ENCODE assay signal across 8 mouse cellular contexts in the genomic region with DNA sequence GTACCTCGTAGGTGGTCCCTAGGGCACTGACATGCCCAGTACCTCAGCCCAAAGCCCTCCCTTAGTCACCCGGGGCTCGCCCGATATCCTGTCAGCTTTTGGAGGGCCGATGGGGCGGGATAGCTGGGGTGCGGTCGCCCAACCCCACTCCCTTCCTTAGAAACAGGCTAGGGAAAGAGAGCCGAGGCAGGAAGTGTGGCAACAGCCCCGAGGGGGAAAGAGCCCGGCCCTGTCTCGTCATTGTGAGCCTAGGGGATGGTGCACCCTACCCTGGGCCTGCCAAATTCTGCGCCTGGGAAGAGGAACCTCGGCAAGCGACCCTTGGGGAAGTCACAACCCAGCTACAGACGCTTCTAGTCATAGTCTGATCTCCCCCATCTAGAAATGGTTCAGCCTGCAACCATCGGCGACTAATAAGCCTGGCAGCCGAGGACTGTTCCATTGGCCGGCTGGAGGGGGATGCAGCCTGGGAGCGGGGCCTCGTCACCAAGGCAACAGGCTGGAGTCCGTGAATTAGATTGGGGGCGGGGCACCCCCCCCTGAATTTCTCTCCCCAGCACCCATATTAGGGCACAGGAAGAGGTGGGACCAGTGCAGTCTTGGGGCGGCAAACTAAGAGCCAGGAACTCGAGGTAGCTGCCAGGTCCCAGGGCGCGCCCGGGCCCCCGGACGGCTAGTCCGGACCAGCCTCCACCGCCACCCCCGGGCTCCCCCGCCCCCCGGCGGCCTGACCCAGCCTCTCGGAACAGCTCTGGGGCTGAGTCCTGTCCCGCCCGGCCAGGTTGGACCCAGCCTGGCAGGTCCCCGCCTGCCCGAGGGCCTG. TPM values are rescaled to one million over a fixed set of nuclear protein-coding genes. Genes with fewer than 3 reads are reported as not detected.
DNase-seq lines count a peak whose midpoint lies in the region; ATAC-seq lines count a peak whose summit lies in the region.

No protein-coding gene starts in this region.

- peak; percentile 23; the same call in 1 of the 2 replicates for ATAC-seq in hindbrain, embryonic 11.5 days (ENCODE audit: low FRiP score)

- H3K4me1 ChIP-seq in hindbrain, embryonic 11.5 days (replicated peaks; ENCODE audit: control insufficient read depth, insufficient read depth, low read length) = peaks cover 27% of the 10 kb centered on the region

- peaks cover 47% of the 10 kb centered on the region for H3K27me3 ChIP-seq in hindbrain, embryonic 11.5 days (ENCODE audit: control insufficient read depth, insufficient read depth, low read length)

- H3K4me2 ChIP-seq in hindbrain, embryonic 11.5 days (replicated peaks; ENCODE audit: low read depth, low read length) = peak overlapping the region; percentile 83

- no peaks in the 10 kb centered on the region for H3K36me3 ChIP-seq in hindbrain, embryonic 11.5 days (ENCODE audit: control insufficient read depth, insufficient read depth, low read length)

- peak; percentile 99 for DNase-seq in Muller cell, postnatal 12 days (ENCODE audit: inconsistent ontology term)
- DNase-seq in cerebellum, adult 9-11 months = peak; percentile 91
- DNase-seq in frontal cortex, adult 2 months (ENCODE audit: extremely low spot score in 1 of 2, low spot score in 1 of 2) = peak; percentile 86 to 95
- peak; percentile 86 for DNase-seq in hindbrain, embryonic 11.5 days (ENCODE audit: low spot score)
- DNase-seq in layer of hippocampus, postnatal 14 days (ENCODE audit: low spot score in 2 of 2) = peak; percentile 88 to 95
- peak; percentile 97 for DNase-seq in lung, postnatal 10 days
- DNase-seq in ovary, postnatal 14 days (ENCODE audit: low spot score) = peak; percentile 79
- DNase-seq in thymus, postnatal 14 days = peak; percentile 82

- no peak overlapping the region for H3K27ac ChIP-seq in hindbrain, embryonic 11.5 days (ENCODE audit: low read depth, low read length)

- no peaks in the 10 kb centered on the region for H3K9me3 ChIP-seq in hindbrain, embryonic 11.5 days (ENCODE audit: control insufficient read depth, low read length)

- peak overlapping the region; percentile 29 for H3K4me3 ChIP-seq in hindbrain, embryonic 11.5 days (ENCODE audit: low read depth, low read length)

- WGBS in hindbrain, embryonic 11.5 days = 1% methylated on average over 32 of the region's 42 CpGs

- H3K9ac ChIP-seq in hindbrain, embryonic 11.5 days (ENCODE audit: low read depth, low read length) = peak overlapping the region; percentile 25; the same call in 1 of the 2 replicates

RNA-seq across cellular contexts. Expression of a gene that starts 1.3 kb away (rescaled TPM):
- polyA plus RNA-seq in frontal cortex, adult 2 months (2012; rRNA removed) = 52.0 and 106 TPM in 2 replicates
- 6.2 and 6.4 TPM in 2 replicates for polyA plus RNA-seq in hindbrain, embryonic 11.5 days (2014; fragmentation: Nextera tagmentation; extraction: Ambion mirVana)
- 10 to 100 TPM; 45.5 to 54.7 TPM for total RNA-seq in layer of hippocampus, postnatal 14 days (2021)

RNA-seq across cellular contexts. Expression of a gene that starts 10.2 kb away (rescaled TPM):
- 37.5 and 39.7 TPM in 2 replicates for polyA plus RNA-seq in frontal cortex, adult 2 months (2012; rRNA removed)
- polyA plus RNA-seq in hindbrain, embryonic 11.5 days (2014; fragmentation: Nextera tagmentation; extraction: Ambion mirVana) = 98.5 and 104 TPM in 2 replicates
- total RNA-seq in layer of hippocampus, postnatal 14 days (2021) = 10 to 100 TPM; 34.3 to 34.4 TPM

RNA-seq across cellular contexts. Expression of a gene that starts 10.4 kb away (rescaled TPM):
- polyA plus RNA-seq in frontal cortex, adult 2 months (2012; rRNA removed) = 318 and 332 TPM in 2 replicates
- 1,367 and 1,409 TPM in 2 replicates for polyA plus RNA-seq in hindbrain, embryonic 11.5 days (2014; fragmentation: Nextera tagmentation; extraction: Ambion mirVana)
- 100 to 1,000 TPM; 417 to 431 TPM for total RNA-seq in layer of hippocampus, postnatal 14 days (2021)

RNA-seq across cellular contexts. Expression of a gene that starts 10.6 kb away (rescaled TPM):
- polyA plus RNA-seq in frontal cortex, adult 2 months (2012; rRNA removed) = not detected in 2 replicates
- polyA plus RNA-seq in hindbrain, embryonic 11.5 days (2014; fragmentation: Nextera tagmentation; extraction: Ambion mirVana) = not detected in 2 replicates
- total RNA-seq in layer of hippocampus, postnatal 14 days (2021) = not detected

RNA-seq across cellular contexts. Expression of a gene that starts 10.6 kb away (rescaled TPM):
- polyA plus RNA-seq in frontal cortex, adult 2 months (2012; rRNA removed) = 20.7 and 26.0 TPM in 2 replicates
- 9.5 and 10.3 TPM in 2 replicates for polyA plus RNA-seq in hindbrain, embryonic 11.5 days (2014; fragmentation: Nextera tagmentation; extraction: Ambion mirVana)
- 1 to 10 TPM; 7.6 to 9.0 TPM for total RNA-seq in layer of hippocampus, postnatal 14 days (2021)
